Mouse (Mus musculus) brain, embryonic 14.5 days (tissue): Measurements from ENCODE around the gene Insl3. TPM values are rescaled to one million over a fixed set of nuclear protein-coding genes. Genes with fewer than 3 reads are reported as not detected.
A peak's percentile ranks its signal among the peaks of the same experiment; 100 is the strongest.

Experiments used
- DNase-seq: peaks from one replicate; pipeline ENCODE4 v3.0.0-alpha.2; 2011; ENCODE audit warnings: low read depth
- CTCF ChIP-seq: fragments of 200-500 bp; IDR thresholded peaks from 2 replicates; pipeline ENCODE4 v1.5.1; 2012; ENCODE audit warnings: inconsistent platforms, mild to moderate bottlenecking, moderate library complexity, borderline replicate concordance; ENCODE audit not compliant: insufficient read depth, insufficient read length; ENCODE audit errors: extremely low read depth
- POLR2A ChIP-seq: fragments of 200-500 bp; IDR thresholded peaks from 2 replicates; pipeline ENCODE4 v1.6.1; 2012; ENCODE audit warnings: mild to moderate bottlenecking, inconsistent platforms, borderline replicate concordance; ENCODE audit not compliant: poor library complexity, insufficient read depth, insufficient read length, severe bottlenecking; ENCODE audit errors: extremely low read depth
- polyA plus RNA-seq: library from polyadenylated mRNA; depleted of rRNA; stranded (reverse); fragments of >200 nt; gene quantifications from 2 replicates; pipeline ENCODE4 v1.2.3, GENCODE M21; 2012

The Insl3 gene
- polyA plus RNA-seq, 1 experiment: 0.60 TPM

DNA sequence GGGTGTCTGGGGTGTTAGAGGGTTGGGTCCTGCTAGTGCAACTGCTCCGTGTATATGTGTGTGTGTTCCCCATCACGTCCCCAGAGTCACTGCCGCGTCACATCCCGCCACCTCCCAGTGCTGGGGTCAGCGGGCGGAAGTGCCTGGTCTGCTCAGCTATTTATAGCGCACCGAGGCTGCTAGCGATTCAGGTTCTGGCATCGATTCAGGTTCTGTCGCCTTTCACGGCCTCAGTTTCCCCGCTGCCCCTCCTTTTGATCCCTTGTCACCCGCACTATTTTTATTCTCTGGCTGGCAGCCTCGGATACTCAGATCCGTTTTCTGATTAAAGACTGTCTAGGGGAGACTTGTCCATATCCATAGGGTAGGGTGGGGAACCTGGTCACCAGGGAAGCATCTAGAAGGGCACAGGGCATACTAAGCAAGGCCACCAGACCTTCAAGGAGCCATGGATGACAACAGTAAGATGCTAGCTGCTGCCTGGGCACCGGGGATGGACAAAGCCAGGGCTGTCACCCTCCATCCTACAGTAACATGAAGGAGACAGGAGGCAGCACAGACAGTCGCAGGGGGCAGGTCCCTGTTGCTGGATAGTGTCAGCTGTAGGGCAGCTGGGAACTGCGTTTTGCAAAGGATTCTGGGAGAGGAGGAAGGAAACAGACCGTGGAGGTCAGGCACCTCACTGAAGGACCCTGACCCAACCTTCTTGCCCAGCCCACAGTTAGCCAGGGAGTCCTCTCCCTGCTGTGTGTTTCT, 20.6 kb upstream of the Insl3 start:
- TF ChIP-seq POLR2A: no peak
- no peak for TF ChIP-seq CTCF
- DNase-seq: peak; percentile 46

DNA sequence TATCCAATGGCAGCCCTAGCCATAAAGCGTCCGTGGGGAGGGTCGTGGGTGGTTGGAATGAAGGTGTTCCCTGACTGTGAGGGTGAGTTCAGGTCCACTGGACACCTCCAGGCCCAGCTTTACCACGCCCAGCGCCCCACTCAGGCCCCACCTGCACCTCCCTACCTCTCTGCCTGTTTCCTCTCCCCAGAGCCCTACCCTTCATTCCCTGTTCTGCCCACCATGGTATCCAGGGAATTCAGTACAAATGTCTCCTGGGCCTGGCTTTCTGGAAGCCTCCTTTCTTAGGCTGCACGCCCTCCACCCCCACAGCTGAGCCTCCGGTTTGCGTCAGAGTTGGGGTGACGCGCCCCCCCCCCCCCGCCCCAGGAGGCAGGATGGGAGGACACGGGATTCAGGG, 18.8 kb upstream of the Insl3 start:
- no peak for TF ChIP-seq POLR2A
- no peak for TF ChIP-seq CTCF
- DNase-seq: no peak

DNA sequence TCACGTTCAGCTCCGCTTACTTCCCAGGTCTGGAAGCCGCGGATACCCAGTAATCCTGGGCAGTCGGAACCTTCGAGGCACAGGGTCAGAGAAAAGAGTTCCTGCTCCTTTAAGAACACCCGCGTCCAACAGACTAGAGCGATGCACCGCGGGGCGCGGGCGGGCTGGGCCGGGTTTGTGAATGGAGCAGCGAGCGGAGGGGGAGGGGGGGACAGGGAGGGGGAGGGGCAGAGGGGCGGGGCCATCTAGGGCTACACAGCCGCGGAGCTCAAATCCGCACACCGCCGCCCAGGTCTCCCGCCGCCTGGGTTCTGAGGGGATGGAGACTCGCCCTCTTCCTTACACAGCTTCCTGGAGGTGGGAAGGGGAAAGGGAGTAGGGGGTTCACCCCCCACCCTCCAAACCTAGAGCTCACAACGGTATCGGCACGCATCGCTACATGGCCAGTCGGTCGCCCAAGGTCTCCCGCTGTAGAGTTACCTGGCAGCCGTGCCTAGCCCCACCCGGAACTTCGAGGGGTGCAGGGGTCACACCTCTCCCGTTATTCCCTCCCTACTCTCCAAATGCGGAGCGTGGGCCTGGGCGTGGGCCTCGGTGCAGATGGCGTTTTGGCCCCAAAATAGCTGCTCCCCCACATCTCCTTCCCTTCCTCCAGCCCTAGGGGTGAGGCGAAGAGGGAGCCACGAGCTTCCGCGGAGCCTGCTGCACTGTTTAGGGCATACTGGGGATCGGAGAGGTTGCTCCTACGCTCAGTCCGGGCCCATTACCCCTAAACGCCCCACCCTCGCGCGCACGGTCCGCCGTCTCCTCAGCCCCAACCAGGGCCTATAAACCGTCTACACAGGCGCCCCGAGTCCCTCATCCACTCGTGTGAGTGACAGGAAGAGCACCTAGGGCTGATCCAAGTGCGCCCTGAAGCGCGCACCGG, 18.1 kb upstream of the Insl3 start:
- no peak for TF ChIP-seq CTCF

DNA sequence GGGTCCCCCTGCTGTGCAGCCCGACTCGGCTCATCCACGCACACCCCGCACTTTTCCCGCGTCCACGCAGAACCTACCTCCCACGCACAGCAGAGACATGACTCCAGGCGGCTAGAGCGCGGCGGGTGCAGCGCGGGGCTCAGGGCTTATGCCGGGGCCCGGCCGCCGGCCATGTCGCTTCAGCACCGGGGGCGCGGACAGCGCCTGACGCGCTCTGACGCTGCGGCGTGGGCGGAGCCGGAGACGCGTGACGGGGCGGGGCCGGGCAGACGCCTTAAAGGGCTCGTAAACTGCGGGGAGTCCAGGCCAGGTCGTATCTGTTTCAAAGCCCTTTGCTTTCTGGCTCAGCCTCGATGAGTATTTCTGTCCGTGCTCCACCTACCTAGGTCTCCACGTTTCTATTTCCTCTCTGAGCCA, 17.5 kb upstream of the Insl3 start, which contains the start of gene Unc13a:
Unc13a (minus strand) TSS at position 209 of the 417 bp plus-strand sequence.
- TF ChIP-seq POLR2A: peak; percentile 70; the same call in 1 of the 2 replicates
- no peak for TF ChIP-seq CTCF
- DNase-seq: peak; percentile 96

More for the DNA sequence above, 18.1 kb upstream of the Insl3 start:
- peak; percentile 94 for DNase-seq

DNA sequence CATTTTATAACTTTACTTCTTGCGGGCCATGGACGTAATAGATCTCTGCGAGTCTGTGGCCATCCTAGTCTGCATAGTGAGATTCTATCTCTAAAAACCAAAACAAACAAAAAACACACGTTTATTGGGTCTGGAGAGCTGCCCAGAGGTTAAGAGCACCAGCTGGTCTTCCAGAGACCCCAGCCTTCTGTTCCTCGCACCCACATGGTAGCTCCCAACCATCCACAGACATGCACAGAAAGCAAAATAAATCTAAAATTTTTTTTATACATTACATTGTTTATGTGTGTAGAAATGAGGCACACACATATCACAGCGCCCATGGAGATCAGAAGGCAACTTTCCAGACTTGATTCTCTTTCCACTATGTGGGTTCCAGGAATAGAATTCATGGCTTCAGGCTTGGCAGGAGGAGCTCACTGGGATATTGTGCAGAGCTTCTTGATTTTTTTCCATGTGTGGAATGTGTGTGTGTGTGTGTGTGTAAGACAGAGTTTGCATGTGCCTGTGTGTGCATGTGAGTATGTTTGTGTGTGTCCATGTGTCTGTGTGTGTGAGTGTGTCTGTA, 16.8 kb upstream of the Insl3 start:
- no peak for DNase-seq
- TF ChIP-seq CTCF (no peak), POLR2A (no peak)

DNA sequence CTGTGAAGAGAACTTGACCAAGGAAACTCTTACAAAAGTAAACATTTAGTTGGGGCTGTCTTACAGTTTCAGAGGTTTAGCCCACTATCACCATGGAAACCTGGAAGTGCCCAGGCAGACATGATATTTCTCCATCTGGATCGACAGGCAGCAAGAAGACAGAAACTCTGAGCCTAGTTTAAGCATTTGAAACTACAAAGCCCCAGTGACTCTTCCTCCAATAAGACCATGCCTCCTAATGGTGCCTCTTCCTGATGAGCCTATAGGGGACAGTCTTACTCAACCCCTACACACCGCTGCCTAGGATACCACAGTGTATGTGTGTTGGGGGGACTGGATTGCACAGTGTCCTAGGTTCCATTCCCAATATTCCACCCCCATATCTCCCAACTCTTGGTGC, 14.9 kb upstream of the Insl3 start:
- TF ChIP-seq CTCF: no peak
- no peak for TF ChIP-seq POLR2A
- DNase-seq: no peak

DNA sequence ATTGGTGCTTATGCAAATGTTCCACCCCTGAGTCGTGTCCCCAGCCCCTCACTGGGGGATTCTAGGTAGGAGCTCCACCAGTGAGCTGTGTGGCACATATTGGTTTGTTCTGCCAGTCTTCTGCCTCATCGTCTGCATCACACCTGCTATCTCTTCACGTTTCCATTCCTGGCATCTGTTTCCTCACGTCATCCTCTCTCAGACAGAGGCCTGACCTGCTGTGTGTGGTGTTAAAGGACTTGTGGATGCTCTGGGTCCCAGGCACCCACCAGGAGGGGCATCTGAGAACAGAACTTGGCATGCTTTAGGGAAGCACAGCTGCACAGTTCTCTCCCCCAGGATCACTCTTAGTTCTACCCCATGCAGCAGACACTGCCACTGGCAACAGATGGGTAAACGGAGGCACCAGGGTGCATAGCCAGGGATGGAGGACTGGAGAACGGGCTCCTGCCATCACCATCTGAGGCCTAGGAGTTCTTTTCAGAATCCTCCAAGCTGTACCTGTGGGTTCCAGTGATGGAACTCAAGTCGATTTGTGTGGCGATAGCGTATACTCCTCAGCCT, 13.5 kb upstream of the Insl3 start:
- DNase-seq: no peak
- TF ChIP-seq POLR2A: no peak
- no peak for TF ChIP-seq CTCF

DNA sequence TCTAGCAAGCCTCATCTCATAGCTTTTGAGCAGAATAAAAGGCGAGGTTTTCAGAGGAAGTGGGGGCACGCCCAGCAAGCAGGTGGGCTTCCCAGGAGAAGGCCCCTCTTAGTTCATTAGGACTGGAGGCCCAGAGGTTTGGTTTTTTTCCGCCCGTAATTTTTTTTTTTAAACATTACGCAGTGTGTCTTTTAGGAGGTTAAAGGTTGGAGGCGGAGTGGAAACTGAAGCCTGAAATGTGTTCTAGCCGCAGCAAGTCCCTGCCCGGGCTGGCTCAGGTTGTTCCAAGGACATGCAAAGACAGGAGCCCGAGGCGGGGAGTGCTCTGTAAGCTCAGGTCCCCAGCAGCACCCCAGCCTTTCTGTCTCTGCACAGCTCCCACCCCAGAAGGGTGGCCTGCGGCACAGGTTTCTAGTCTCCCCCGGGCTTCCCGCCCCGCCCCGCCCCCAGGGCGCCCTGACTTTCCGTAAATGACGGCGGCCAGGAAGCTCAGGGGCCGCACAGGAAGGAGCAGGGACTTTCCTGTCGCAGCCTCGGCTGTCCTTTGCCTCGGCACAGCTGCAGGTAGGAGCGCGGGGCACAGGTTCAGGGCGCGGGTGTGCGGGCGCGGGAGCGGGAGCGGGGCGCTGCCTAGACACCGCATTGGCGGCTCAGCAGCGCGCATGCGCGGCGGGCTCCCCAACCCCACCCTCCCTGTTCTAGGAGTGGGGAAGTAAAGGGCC, 12.8 kb upstream of the Insl3 start, which contains the start of gene Jak3:
Jak3 (plus strand) TSS at position 277 of the 722 bp plus-strand sequence.
- DNase-seq: peak; percentile 75

DNA sequence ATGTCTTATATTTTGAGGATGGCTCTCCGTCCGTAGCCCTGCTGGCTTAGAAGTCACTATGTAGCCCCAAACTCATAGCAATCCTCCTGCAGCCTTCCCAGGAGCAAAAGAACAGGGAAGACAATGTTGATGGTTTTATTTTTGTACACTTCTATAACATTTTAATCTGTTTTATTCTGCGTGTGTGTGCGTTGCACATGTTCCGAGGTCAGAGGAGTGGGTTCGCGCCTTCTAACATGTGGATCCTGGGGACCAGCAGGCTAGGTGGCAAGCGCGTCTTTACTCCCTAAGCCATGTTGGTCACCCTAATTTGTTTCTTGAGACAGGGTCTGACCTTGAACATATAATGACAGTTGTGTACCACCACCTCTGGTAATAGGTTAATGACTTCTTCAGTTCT, 12.2 kb upstream of the Insl3 start:
- TF ChIP-seq CTCF (no peak), POLR2A (no peak)
- DNase-seq: no peak

More for the DNA sequence above, 12.8 kb upstream of the Insl3 start, which contains the start of gene Jak3:
- no peak for TF ChIP-seq POLR2A
- TF ChIP-seq CTCF: no peak

DNA sequence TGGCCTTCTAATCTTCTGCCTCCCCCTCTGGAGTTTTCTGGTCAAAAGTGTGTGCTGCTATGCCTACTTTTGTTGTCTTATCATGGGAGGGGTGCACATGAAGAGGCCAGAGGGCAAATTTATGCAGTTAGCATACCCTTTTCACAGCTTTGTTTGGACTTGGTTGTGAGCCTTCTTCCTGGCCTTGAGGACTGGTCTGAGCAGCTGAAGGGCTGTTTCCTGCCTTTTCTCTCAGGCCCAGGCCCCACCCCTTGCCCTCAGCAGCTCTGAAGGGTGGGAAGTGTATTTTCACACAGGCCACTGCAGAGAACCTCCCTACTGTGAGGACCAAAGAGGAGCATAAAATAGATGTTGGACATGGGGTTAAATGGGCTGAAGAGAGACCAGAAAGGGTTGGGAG, 11.5 kb upstream of the Insl3 start:
- TF ChIP-seq CTCF (no peak), POLR2A (no peak)
- no peak for DNase-seq

DNA sequence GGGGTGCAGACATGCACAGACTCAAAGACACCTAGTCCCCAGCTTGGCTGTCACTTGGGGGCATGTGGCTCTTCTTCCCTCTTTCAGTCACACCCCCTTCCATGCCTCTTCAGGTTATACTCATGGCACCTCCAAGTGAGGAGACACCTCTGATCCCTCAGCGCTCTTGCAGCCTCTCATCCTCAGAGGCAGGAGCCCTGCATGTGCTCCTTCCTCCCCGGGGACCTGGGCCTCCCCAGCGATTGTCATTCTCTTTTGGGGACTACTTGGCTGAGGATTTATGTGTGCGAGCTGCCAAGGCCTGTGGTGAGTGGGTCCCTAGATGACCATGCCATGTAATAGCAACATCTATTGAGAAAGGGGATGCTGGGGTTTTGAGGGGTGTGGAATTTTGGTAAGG, 10.8 kb upstream of the Insl3 start:
- TF ChIP-seq POLR2A (no peak), CTCF (no peak)
- no peak for DNase-seq

DNA sequence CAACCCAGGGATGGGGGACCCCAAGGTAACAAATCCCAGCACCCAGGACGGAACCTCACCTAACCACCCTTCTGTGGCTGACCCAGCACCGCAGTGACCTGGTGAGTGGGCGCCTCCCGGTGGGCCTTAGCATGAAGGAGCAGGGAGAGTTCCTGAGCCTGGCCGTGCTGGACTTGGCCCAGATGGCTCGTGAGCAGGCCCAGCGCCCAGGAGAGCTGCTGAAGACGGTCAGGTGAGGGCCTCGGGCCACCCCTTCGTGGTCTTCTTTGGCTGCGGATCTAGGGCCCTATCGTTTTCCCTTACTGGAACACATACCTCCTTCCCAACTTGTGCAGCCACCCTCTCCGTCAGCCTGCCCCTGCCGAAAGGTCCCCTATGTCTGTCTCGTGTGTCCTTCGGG, 9.9 kb upstream of the Insl3 start:
- no peak for DNase-seq
- no peak for TF ChIP-seq CTCF
- no peak for TF ChIP-seq POLR2A

DNA sequence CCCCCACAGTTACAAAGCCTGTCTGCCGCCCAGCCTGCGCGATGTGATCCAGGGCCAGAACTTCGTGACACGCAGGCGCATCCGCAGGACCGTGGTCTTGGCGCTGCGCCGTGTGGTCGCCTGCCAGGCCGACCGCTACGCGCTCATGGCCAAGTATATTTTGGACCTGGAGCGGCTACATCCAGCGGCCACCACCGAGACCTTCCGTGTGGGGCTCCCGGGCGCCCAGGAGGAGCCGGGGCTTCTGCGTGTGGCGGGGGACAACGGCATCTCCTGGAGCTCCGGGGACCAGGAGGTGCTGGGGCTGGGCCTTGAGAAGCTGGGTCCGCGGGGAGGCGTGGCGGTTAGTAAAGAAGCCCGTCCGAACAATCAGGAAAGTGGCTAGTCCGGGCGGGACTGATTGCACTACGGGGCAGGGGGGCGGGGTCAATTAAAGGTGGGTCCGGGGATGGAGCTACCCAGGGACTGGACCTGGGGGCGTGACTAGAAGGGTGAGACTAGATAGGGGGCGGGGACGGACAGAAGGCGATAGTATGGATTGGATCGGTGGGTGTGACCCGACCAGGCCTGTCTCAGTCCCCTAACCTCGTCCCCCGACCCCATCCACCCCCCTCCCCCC, 9.4 kb upstream of the Insl3 start:
- TF ChIP-seq CTCF (no peak), POLR2A (no peak)
- no peak for DNase-seq
